Mouse (Mus musculus): ENCODE measurements around the gene Adgrg5.
A peak's percentile ranks its signal among the peaks of the same experiment; 100 is the strongest.

Gene Adgrg5

GRCm38 (mm10) chr8:94923405-94923804, at the start of gene Adgrg5:
Gene Adgrg5 (plus strand): TSS chr8:94923694.
- DNase-seq (ENCODE audit: low read depth, low spot score), result no peak

DNA sequence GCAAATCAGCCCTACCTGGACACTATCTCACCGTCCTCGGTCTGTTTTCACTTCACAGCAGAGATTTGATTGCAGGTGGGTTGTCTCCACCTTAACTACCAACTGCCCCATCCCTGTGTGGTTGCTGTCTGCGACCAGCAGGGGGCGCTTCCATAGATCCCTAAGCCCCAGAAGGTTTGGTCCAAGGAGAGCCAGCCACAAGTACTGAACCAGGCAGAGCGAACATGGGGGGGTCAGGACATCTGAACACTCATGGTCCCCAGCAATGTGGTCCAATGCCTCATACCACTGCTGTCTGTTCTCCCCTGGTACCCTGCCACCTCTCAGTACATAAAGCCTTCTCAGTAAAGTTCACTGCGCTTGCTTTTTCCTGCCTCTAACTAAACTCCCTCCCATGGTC, 49.1 kb upstream of the Adgrg5 start:
- DNase-seq (ENCODE audit: low read depth, low spot score), result peak; percentile 84

- no peak for DNase-seq (ENCODE audit: low read depth, low spot score)
These were observed 48.2 kb upstream of the Adgrg5 start for GRCm38 (mm10) chr8:94875096-94875870.

- no peak for DNase-seq (ENCODE audit: low read depth, low spot score)
These were observed 47.7 kb upstream of the Adgrg5 start for GRCm38 (mm10) chr8:94875871-94876150.

DNA sequence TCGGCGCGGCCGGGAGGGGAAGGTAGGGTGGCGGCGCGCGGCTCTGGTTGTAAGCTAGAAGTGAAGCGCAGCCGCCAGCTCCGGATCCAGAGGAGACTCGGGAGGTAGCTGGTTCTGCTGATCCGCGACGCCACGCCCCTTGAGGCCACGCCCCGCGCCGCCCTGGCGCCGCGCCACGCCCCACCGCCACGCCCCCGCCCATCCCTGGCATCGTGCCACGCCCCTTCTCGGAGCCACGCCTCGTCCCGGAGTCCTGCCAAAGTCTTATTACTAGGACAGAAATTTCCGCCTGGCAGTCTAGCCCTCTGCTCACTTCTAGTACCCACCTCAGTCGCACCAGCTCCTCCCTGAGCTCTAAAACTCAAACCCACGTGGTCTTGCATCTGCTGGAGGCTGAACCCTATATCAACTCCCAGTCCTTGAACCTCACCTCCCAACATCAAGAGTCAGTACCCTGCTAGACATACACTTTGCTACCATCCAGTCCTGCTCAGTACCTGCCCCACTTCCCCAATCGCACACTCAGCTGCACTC, 47.2 kb upstream of the Adgrg5 start, which contains the start of gene Dok4:
Gene Dok4 (minus strand): TSS at position 134 of the 534 bp plus-strand sequence.
- peak; percentile 83 for DNase-seq (ENCODE audit: low read depth, low spot score)

GRCm38 (mm10) chr8:94876820-94877219, 46.7 kb upstream of the Adgrg5 start:
- DNase-seq (ENCODE audit: low read depth, low spot score), result no peak

- no peak for DNase-seq (ENCODE audit: low read depth, low spot score)
These were observed 42.8 kb upstream of the Adgrg5 start for GRCm38 (mm10) chr8:94880742-94881141.

GRCm38 (mm10) chr8:94888383-94889036, 35.0 kb upstream of the Adgrg5 start:
- DNase-seq (ENCODE audit: low read depth, low spot score), result no peak

DNA sequence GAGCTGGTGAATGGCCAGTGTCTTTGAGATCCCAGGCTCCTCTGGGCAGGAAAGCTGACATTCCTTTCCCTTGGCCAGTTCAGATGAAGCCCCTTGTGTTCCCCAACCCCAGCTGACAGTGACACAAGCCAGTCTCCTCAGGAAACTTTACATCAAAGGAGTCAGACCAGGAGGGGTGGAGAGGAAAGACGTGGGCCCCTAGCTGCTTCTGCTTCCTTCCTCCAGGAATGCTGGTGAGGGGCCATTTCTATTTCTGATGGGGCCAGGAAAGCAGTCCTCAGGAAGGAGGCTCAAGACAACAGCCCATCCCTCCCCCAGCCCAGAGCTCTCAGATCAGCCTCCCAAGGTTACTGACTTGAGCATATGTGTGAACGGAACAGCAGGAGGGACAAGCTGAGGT, 30.6 kb upstream of the Adgrg5 start:
- DNase-seq (ENCODE audit: low read depth, low spot score), result no peak

DNA sequence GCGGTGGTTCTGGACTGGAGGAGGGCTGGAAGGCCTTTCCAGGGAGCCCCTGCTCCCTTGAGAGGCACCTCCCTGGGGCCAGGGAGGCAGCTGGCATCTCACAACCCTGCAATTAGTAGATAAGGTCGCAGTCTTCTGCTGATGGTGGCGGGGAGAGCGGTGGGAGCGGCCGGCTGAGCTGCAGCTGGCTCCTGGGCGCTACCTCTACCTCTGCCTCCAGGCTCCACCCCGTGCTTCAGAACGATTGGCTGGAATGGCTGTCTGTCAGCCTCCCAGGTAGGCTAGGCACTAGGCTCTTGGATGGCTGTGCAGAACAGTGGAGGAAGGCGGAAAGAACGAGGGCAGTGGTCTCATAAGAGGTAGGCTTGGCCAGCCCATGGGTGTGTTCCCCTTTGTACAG, 24.2 kb upstream of the Adgrg5 start:
- DNase-seq (ENCODE audit: low read depth, low spot score), result peak; percentile 87

DNA sequence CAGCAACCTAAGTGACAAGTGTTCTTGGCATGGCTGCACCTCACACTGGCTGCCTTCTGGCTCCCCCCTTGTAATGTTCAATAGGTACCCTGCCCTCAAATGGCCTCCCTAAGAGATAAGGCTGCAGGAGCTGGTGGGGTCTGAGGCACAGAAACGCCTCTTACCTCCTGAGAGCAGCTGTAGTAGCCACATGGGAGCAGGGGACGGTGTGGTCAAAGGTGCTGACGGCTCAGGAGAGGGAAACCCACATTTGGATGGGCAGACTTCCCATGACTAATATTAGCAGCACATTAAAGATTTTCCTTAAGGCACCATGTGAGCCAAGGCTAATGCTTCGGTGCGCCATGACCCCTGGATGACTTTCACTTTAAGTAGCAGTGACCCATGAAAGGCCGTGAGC, 22.9 kb upstream of the Adgrg5 start:
- DNase-seq (ENCODE audit: low read depth, low spot score), result no peak

- peak; percentile 16 for DNase-seq (ENCODE audit: low read depth, low spot score)
These were observed 22.5 kb upstream of the Adgrg5 start for GRCm38 (mm10) chr8:94901031-94901430.

- DNase-seq (ENCODE audit: low read depth, low spot score), result no peak
These were observed 19.8 kb upstream of the Adgrg5 start for GRCm38 (mm10) chr8:94903709-94904108.

DNA sequence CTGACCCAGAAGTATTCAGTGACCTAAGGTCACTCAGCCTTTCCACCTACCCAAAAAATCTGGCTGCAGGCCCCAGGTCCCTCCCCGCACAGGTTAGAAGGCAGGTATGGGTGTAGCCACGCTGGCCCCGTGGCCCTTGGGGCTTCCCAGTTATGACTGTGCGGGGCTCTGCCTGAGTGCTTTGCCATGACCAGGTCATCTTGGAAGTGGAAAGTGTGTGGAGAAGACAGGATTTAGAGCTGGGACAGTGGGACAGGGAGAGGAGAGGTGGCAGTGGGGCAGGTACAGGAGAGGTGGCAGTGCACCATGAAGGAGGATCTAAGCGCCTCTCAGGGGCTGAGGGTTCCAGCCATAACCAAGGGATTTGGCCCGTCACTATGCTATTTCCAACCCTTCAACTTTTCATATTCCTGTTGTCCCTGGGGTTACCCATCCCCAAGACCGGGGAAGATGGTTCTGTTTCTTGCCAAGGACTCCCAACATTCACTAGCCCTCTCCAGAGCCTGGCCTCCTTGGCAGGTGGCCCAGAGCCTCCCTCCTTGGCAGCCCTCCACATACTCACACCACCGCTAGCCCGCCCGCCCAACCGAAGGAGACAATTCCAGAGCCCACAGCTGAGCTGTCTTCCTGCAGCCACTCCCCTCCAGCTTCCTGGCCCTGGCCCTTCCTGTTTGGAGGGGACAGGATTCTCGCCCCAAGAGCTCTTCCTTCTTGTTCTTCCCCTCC, 18.9 kb upstream of the Adgrg5 start:
- DNase-seq (ENCODE audit: low read depth, low spot score), result no peak

DNA sequence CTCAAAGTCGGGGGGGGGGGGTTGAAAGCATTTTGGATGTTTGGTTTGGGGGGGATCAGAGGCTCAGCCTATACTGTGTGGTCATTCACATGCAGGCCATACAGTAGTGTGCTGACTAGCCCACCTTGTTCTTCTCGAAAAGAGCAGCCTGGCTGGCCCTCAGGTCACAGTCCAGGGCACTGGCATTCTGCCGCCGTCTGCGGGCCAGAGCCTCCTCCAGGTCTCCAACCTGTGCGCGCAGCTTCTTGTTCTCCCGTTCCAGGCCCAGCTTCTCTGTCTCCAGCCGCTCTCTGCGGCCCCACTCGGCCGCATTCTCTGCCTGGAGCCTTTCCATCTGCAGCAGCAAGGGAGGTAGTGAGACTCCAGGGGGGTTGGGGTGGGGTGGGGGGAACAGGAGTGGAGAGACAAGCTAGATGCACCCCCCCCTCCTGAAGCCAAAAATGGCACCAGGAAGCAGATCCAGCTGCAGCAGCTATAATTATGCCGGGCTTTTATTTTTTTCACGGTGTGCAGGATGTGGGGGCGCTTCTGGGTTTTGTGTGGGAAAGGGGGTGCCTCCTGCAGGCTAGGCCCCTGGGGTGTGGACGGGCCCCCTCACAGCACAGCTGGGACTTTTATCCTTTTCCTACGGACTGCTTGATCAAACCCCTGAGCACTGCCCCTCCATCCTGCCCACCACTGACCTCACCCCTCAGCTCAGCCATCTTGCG, 15.7 kb upstream of the Adgrg5 start:
- DNase-seq (ENCODE audit: low read depth, low spot score), result no peak

DNA sequence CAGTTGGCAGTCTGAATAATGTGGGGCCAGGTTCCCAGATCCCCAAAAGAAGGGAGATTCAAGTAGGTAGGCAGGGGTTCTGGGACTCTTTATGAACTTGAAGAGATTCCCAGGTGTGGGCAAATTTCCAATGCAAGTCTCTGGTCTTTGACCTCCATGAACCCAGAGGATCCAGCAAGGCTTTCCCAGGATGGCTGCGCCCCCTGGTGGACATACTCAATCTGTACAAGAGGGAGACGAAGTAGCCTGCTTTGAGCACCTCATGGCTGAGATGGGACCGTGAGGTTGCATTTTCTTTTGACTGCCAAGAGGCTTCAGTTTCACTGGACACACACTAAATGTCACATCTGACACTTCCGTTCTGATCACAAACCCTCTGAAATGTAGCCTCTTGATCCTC, 14.6 kb upstream of the Adgrg5 start:
- DNase-seq (ENCODE audit: low read depth, low spot score), result peak; percentile 90

DNA sequence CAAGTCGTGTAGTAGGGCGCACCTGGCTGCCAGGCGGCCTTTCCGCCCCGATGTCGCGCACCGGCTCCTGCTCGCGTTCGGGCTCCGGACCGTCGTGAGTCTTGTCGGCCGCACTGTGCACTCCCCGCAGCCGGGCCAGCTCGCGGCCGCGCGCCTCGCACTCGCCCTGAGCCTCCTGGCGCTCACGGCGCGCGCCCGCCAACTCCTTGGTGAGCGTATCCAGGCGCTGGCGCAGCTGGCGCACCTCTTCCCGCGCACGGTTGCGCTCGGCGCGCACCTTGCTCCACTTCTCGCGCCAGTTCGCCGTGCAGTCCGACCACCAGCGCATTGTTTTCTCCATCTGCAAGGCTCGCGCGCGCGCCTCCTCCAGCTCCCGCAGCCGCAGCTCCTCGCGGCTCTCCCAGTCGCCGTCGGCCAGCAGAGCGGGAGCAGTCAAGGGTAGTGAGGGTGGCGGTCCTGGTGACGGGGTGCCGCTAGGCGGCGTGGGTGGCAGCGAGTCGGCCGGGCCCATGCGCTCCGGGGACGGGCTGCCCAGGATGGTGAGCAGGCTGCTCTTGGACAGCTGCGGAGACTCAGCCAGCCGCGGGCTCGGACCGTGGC, 10.3 kb upstream of the Adgrg5 start:
- peak; percentile 95 for DNase-seq (ENCODE audit: low read depth, low spot score)

DNA sequence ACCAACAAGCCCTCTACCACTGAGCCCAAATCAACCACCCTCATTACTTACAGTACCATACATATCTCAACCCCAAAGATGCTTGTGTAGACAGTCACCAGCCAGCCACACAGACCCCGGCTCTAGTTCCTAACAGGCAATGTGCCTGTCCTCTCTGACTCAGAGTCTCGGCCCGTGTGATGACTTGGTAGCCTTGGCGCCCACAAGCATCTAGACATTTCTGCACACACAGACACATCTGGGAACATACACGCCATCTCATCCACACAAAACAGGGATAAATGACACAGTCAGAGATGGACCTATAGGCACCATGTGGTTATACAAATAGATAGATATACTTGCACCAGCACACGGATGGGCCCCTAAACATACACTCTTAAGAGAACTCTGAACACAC, 9.2 kb upstream of the Adgrg5 start:
- no peak for DNase-seq (ENCODE audit: low read depth, low spot score)

- no peak for DNase-seq (ENCODE audit: low read depth, low spot score)
These were observed 8.8 kb upstream of the Adgrg5 start for GRCm38 (mm10) chr8:94914701-94915101.

- no peak for DNase-seq (ENCODE audit: low read depth, low spot score)
These were observed 7.1 kb upstream of the Adgrg5 start for GRCm38 (mm10) chr8:94916311-94916959.

DNA sequence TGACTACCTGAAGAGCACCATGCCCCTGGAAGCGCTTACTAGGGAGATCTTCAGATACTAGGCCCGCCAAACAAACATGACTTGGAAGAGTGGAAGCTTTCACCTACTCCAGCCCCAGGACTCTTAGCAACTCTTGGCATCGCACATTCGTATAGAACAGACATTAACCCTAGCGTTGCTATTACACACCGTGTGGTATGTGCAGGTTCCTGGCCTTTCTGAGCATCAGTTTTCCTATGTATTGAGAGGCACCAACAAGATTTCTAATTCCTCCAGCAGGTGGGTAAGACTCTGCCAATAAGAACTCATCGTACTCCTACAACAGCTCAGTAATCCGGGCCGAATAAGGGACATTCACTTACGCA, 6.6 kb upstream of the Adgrg5 start:
- DNase-seq (ENCODE audit: low read depth, low spot score), result no peak
